In the genomic region with DNA sequence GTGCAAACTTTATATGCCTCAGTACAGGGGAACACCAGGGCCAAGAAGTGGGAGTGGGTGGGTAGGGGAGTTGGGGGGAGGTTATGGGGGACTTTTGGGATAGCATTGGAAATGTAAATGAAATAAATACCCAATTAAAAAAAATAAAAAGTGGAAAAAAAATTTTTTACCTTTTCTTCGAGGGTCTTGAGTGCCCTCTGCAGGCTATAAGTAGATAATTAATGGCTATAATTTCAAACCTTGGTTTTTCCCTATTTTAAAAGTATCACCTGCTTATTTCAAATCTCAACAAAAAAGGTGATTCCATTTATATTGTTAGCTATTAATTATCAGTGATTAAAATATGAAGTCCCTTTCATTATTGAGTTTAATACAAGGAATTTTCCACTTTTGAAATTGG, we compare ENCODE assay signal across 1 mouse cellular context.
TF ChIP-seq lines count a peak whose summit lies in the region.

No protein-coding gene starts in this region.

TF ChIP-seq in MEL, 35 proteins besides CTCF, POLR2A, EP300 and RAD21:
- TF ChIP-seq ZNF384 (IDR thresholded peaks at IDR 0.05; ENCODE audit: low read depth, low read length), result peak; percentile 62
